Mouse (Mus musculus) heart, postnatal 0 days (tissue): Measurements from ENCODE around the gene Defb15.
"Not testable (repeated sequence)": the region's sequence is repeated elsewhere in the genome, so short reads cannot be mapped to it uniquely, and the experiment has no call there.

Source experiments
- CTCF ChIP-seq: IDR thresholded peaks from 2 replicates; pipeline ENCODE4 v1.5.1; 2016; ENCODE audit warnings: antibody characterized with exemption, control low read depth, low read depth
- EP300 ChIP-seq: IDR thresholded peaks from 2 replicates; pipeline ENCODE4 v1.6.1; 2016; ENCODE audit warnings: antibody characterized with exemption, low read depth

- not testable (repeated sequence) for TF ChIP-seq CTCF, EP300
These were observed 5.5 kb upstream of the Defb15 start, which contains the start of gene Defb35 for GRCm38 (mm10) chr8:21938052-21938451.
